Mouse (Mus musculus): ENCODE measurements at regions not wholly inside any gene's neighbourhood (a gene's known extent, or its start where the extent isn't known, plus 50 kb on each side); places are given as distances from the start of the nearest gene placed in this dataset.

DNA sequence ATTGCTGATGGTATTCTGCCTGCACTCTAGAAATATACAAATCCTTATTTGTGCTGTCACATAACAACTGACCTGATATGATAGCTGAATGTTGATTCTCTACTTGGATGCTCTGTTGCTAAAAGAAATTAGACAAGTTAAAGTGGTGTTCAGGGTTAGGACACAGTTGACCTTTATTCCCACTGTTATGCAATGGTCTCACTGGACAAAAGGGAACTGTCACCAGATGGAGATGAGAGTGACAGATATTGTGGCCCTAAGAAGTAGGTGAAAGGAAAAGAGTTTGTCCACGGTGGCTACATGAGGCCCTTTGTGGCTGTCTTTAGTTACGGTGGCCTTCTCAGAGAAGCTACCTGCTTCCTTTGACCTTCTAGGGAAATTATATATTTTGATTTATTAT lies 247.9 kb upstream of the Prdm1 start:
- no peaks in the 10 kb centered on the region for H3K9me3 ChIP-seq (replicated peaks; ENCODE audit: low read length)
- H3K27me3 ChIP-seq (replicated peaks) = no peaks in the 10 kb centered on the region
- H3K4me3 ChIP-seq (replicated peaks in 1 of 3; ENCODE audit: low read depth in 2 of 3, low read length in 2 of 3, poor library complexity in 1 of 3) = no peak overlapping the region
- H3K4me1 ChIP-seq (ENCODE audit: control insufficient read depth in 1 of 2, insufficient read depth in 2 of 2) = 0 out of 4 replicates have a peak, but pooled peaks cover 0 to 2% of the 10 kb centered on the region in 2 experiments
- TF ChIP-seq MXI1 (IDR thresholded peaks at IDR 0.05; ENCODE audit: low read depth, low read length) (no peak), MEF2A (IDR thresholded peaks at IDR 0.05; ENCODE audit: borderline replicate concordance, low read depth, low read length) (no peak), JUN (IDR thresholded peaks at IDR 0.05; ENCODE audit: insufficient read depth, low read depth, low read length) (no peak), POLR2AphosphoS2 (IDR thresholded peaks at IDR 0.05; ENCODE audit: low read depth, low read length) (no peak), UBTF (IDR thresholded peaks at IDR 0.05; ENCODE audit: low read depth, low read length) (no peak), CHD1 (IDR thresholded peaks at IDR 0.05; ENCODE audit: low read depth, low read length) (no peak), USF1 (IDR thresholded peaks at IDR 0.05; ENCODE audit: low read depth, low read length) (no peak), CTCF (conservative IDR thresholded peaks at IDR 0.05 in 1 of 2, IDR thresholded peaks at IDR 0.05 in 1 of 2; ENCODE audit: low read depth in 2 of 2, low read length in 2 of 2) (no peak)
- in situ Hi-C loops (cut with MboI; ENCODE audit: low pct_ligation_motif_present, low pct_unique_long_range_greater_than_20kb, low sequenced_read_pairs) (no loop called here), dilution Hi-C loops (cut with MboI; ENCODE audit: extremely low pct_ligation_motif_present, extremely low pct_unique_long_range_greater_than_20kb, low sequenced_read_pairs) (no loop called here)
- H3K9ac ChIP-seq (ENCODE audit: insufficient read depth, low read depth) = no peak overlapping the region
- no peak for DNase-seq (ENCODE audit: extremely low read depth)
- H3K27ac ChIP-seq (ENCODE audit: insufficient read depth, low read depth) = no peak overlapping the region
- no peak overlapping the region for H3K4me2 ChIP-seq (ENCODE audit: insufficient read depth, low read depth, poor library complexity, severe bottlenecking)
- H3K36me3 ChIP-seq (replicated peaks in 1 of 2; ENCODE audit: control insufficient read depth in 1 of 2, insufficient read depth in 1 of 2, low read length in 1 of 2) = no peaks in the 10 kb centered on the region
- H3K79me2 ChIP-seq (replicated peaks; ENCODE audit: control insufficient read depth, extremely low read depth, insufficient read depth, poor library complexity, severe bottlenecking) = no peaks in the 10 kb centered on the region

DNA sequence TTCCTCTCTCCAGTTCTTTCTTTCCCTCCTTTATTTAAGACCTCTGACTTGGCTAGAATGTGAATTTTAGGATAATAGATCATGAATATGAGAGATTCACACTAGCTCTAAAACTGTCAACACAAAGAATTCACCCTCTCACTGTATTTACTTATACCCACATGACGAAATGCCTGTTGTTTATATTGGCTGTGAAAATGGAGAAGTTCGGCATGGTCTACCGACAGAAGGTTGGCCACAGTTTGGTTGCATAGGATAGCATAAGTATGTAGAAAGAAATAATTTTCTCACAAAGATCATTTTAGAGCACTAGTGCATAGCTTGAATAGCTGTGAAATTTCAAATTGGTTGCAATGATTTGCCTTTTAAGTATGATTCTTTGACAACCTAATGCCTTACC lies 237.2 kb upstream of the Prdm1 start:
- TF ChIP-seq JUN (IDR thresholded peaks at IDR 0.05; ENCODE audit: insufficient read depth, low read depth, low read length) = no peak
- TF ChIP-seq USF2 (conservative IDR thresholded peaks at IDR 0.05; ENCODE audit: low read depth, low read length) = no peak
- TF ChIP-seq SIN3A (IDR thresholded peaks at IDR 0.05; ENCODE audit: low read length) = no peak
- no peak for TF ChIP-seq IRF4 (IDR thresholded peaks at IDR 0.05; ENCODE audit: low read depth, low read length)
- TF ChIP-seq POLR2AphosphoS2 (IDR thresholded peaks at IDR 0.05; ENCODE audit: low read depth, low read length) = no peak
- TF ChIP-seq MAZ (IDR thresholded peaks at IDR 0.05; ENCODE audit: low read depth, low read length) = no peak
- no peak for TF ChIP-seq RCOR1 (conservative IDR thresholded peaks at IDR 0.05; ENCODE audit: low read depth, low read length)
- no peak for TF ChIP-seq MYC (IDR thresholded peaks at IDR 0.05; ENCODE audit: low read depth, low read length)
- TF ChIP-seq ELF1 (IDR thresholded peaks at IDR 0.05; ENCODE audit: low read depth, low read length) = no peak
- TF ChIP-seq CHD1 (IDR thresholded peaks at IDR 0.05; ENCODE audit: low read depth, low read length) = no peak
- no peak for TF ChIP-seq TCF12 (IDR thresholded peaks at IDR 0.05; ENCODE audit: low read depth, low read length)
- TF ChIP-seq HCFC1 (IDR thresholded peaks at IDR 0.05; ENCODE audit: low read depth, low read length) = no peak
- no peak for TF ChIP-seq GABPA (IDR thresholded peaks at IDR 0.05; ENCODE audit: insufficient replicate concordance, low read depth, low read length)
- no peak for TF ChIP-seq UBTF (IDR thresholded peaks at IDR 0.05; ENCODE audit: low read depth, low read length)
- no peak for TF ChIP-seq USF1 (IDR thresholded peaks at IDR 0.05; ENCODE audit: low read depth, low read length)
- Histone ChIP-seq H3K4me2 (ENCODE audit: insufficient read depth, low read depth, poor library complexity, severe bottlenecking) (no peak overlapping the region), H3K9me3 (replicated peaks; ENCODE audit: low read length) (no peaks in the 10 kb centered on the region), H3K27ac (ENCODE audit: insufficient read depth, low read depth) (no peak overlapping the region), H3K9ac (ENCODE audit: insufficient read depth, low read depth) (no peak overlapping the region), H3K27me3 (replicated peaks) (no peaks in the 10 kb centered on the region), H3K79me2 (replicated peaks; ENCODE audit: control insufficient read depth, extremely low read depth, insufficient read depth, poor library complexity, severe bottlenecking) (no peaks in the 10 kb centered on the region), H3K4me1 (ENCODE audit: control insufficient read depth in 1 of 2, insufficient read depth in 2 of 2) (0 out of 4 replicates have a peak, but pooled peaks cover 0 to 4% of the 10 kb centered on the region in 2 experiments), H3K36me3 (replicated peaks in 1 of 2; ENCODE audit: control insufficient read depth in 1 of 2, insufficient read depth in 1 of 2, low read length in 1 of 2) (no peaks in the 10 kb centered on the region), H3K4me3 (replicated peaks in 1 of 3; ENCODE audit: low read depth in 2 of 3, low read length in 2 of 3, poor library complexity in 1 of 3) (no peak overlapping the region)
- DNase-seq (ENCODE audit: extremely low read depth) = no peak
- dilution Hi-C loops (cut with MboI; ENCODE audit: extremely low pct_ligation_motif_present, extremely low pct_unique_long_range_greater_than_20kb, low sequenced_read_pairs) = no loop called here
- in situ Hi-C loops (cut with MboI; ENCODE audit: low pct_ligation_motif_present, low pct_unique_long_range_greater_than_20kb, low sequenced_read_pairs) = loop anchor here (25.0 kb wide), 1 partner anchor 247 kb away; no protein-coding TSS in a partner anchor

Data from CH12.LX (cell line).